Mouse (Mus musculus): ENCODE measurements around the gene Arsk. TPM values are rescaled to one million over a fixed set of nuclear protein-coding genes. Genes with fewer than 3 reads are reported as not detected.

Gene Arsk
- polyA plus RNA-seq, 1 experiment from 2014 or later = 3.0 TPM

DNA sequence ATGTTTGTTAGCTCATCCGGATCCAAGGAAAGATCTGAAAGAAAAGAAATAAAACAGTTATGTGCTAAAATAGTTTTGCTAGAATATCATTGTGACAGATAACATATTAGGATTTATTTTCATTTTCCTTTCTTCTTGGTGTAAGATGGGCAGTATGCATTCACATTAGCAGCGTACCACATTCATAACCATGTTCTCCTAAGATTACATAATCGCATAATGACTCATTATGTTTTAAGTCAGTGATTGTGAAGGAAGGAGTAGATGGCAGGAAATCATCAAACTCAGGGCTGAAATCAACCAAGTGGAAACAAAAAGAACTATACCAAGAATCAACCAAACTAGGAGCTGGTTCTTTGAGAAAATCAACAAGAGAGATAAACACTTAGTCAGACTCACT is 35.9 kb downstream of the Arsk start:
- H3K4me1 ChIP-seq = no peaks in the 10 kb centered on the region
- H3K27ac ChIP-seq (replicated peaks) = no peak overlapping the region
- 89% methylated on average over 3 of the region's 3 CpGs for WGBS
- H3K4me2 ChIP-seq = no peak overlapping the region
- no peaks in the 10 kb centered on the region for H3K9me3 ChIP-seq
- no peak overlapping the region for H3K4me3 ChIP-seq
- ATAC-seq (ENCODE audit: extremely low read depth, insufficient number of reproducible peaks, low FRiP score, low TSS enrichment) = no peak
- H3K27me3 ChIP-seq (replicated peaks) = peaks cover 9% of the 10 kb centered on the region
- peaks cover 27% of the 10 kb centered on the region for H3K36me3 ChIP-seq
- H3K9ac ChIP-seq = no peak overlapping the region

DNA sequence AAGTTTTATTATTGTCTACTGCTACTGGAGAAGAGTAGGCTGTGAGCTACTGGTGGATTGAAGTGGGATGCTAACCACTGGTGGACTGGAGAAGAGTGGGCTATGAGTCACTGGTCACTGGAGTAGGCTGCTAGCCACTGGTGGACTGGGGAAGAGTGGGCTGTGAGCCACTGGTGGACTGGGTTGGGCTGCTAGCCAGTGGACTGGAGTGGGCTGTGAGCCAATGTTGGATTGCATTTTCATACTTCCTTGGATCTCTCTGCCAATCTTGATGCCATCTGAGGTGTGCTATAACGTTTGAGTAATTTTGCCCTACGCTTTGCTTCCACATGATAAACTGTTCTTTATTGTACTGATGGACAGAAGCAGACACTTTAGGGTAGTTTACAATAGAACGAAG is 36.3 kb downstream of the Arsk start:
- H3K4me3 ChIP-seq = no peak overlapping the region
- H3K36me3 ChIP-seq = peaks cover 27% of the 10 kb centered on the region
- no peaks in the 10 kb centered on the region for H3K9me3 ChIP-seq
- no peak for ATAC-seq (ENCODE audit: extremely low read depth, insufficient number of reproducible peaks, low FRiP score, low TSS enrichment)
- WGBS = 84% methylated on average over 3 of the region's 3 CpGs
- no peaks in the 10 kb centered on the region for H3K4me1 ChIP-seq
- H3K27me3 ChIP-seq (replicated peaks) = peaks cover 13% of the 10 kb centered on the region
- no peak overlapping the region for H3K9ac ChIP-seq
- no peak overlapping the region for H3K27ac ChIP-seq (replicated peaks)
- H3K4me2 ChIP-seq = no peak overlapping the region

DNA sequence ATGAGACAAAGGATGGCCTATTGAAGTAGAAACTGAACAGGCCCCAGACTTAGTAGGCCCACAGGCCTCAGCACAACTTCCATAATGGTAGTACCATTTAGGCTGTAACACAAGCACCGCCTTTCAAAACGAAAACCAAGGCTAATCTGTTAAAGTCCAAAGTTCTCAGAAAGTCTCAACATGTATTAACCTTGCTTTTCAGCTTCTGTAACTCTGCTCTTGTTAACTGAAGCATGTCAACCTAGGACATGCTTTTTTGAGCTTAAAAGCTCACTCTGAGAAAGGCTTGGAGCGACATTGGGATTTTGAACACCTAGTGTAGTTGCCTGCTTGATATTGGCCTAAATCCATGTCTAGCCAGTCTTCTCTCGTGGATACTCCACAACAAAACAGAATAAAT is 38.9 kb downstream of the Arsk start:
- H3K9ac ChIP-seq = no peak overlapping the region
- H3K27me3 ChIP-seq (replicated peaks) = peaks cover 39% of the 10 kb centered on the region
- ATAC-seq (ENCODE audit: extremely low read depth, insufficient number of reproducible peaks, low FRiP score, low TSS enrichment) = no peak
- no peak overlapping the region for H3K4me3 ChIP-seq
- H3K4me1 ChIP-seq = peaks cover 18% of the 10 kb centered on the region
- H3K9me3 ChIP-seq = no peaks in the 10 kb centered on the region
- peaks cover 12% of the 10 kb centered on the region for H3K36me3 ChIP-seq
- 90% methylated on average over 4 of the region's 4 CpGs for WGBS
- H3K27ac ChIP-seq (replicated peaks) = no peak overlapping the region
- H3K4me2 ChIP-seq = no peak overlapping the region

DNA sequence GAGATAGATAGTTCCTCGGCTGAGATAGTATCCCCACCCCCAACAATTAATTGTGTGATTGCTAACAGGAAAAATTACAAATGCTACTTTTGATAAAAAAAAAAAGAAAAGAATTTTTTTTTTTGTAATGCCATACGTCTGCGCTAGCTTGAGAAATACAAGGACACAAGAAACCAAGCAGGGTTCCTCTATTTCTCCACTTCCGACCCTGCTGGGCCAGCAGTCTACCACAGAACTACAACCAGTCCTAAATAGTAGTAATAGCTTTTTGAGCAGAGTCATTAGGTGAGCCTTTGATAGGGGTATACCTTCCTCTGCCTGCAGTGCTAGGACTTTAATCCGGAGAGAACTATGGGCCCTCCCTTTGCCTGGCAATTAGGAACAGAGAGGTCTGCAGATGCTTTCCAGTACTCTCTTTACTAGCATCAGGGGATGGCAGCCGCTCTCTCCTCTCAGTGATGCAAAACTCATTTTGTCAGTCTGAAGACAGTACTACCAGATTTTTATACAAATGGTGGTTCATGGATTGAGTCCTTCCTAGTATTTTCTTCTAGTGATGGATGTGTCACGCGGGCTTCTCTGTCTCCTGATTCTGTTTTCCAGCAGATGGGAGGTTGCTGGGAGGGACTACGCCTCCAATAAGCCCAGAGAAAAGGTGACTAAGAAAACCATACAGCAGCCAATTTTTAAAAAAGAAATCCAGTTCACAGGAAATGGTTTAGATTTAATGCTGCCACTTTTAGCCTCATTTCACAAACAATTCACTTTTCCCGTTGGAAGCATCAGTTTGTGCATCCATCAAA is 41.0 kb downstream of the Arsk start:
- H3K27me3 ChIP-seq (replicated peaks) = peaks cover 60% of the 10 kb centered on the region
- H3K4me1 ChIP-seq = peaks cover 18% of the 10 kb centered on the region
- no peak overlapping the region for H3K4me3 ChIP-seq
- H3K9me3 ChIP-seq = no peaks in the 10 kb centered on the region
- no peak overlapping the region for H3K9ac ChIP-seq
- WGBS = 65% methylated on average over 10 of the region's 10 CpGs
- H3K36me3 ChIP-seq = peaks cover 3% of the 10 kb centered on the region; the same call in 1 of the 2 replicates
- H3K27ac ChIP-seq (replicated peaks) = no peak overlapping the region
- ATAC-seq (ENCODE audit: extremely low read depth, insufficient number of reproducible peaks, low FRiP score, low TSS enrichment) = no peak
- H3K4me2 ChIP-seq = no peak overlapping the region; the same call in 1 of the 2 replicates

DNA sequence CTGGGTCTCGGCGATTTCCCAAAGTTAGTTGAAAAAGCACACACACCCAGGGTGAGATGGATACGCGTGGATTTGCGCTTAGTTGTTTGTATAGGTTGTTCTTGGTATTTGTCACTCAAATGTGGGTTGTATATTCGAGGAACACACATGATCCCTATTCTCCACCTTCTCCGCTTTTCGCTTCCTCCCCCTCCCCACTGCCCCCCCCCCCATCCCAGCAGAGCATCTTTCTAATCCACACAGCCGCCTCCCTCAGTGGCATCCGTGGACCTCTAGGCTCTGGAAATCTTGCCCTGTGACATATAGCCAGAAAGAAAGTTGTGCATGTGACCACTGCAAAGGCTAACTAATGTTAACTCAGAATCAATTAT is 41.6 kb downstream of the Arsk start, which contains the start of gene Gpr150:
Gpr150 (minus strand) TSS at position 101 of the 371 bp plus-strand sequence.
- H3K4me1 ChIP-seq = peaks cover 18% of the 10 kb centered on the region
- no peaks in the 10 kb centered on the region for H3K36me3 ChIP-seq
- H3K9ac ChIP-seq = peak within 1 kb of the TSS; percentile 73
- peaks cover 62% of the 10 kb centered on the region for H3K27me3 ChIP-seq (replicated peaks)
- H3K4me2 ChIP-seq = peak within 1 kb of the TSS; percentile 98
- no peak for ATAC-seq (ENCODE audit: extremely low read depth, insufficient number of reproducible peaks, low FRiP score, low TSS enrichment)
- no peaks in the 10 kb centered on the region for H3K9me3 ChIP-seq
- H3K27ac ChIP-seq (replicated peaks) = no peak within 1 kb of the TSS
- 11% methylated on average over 10 of the region's 10 CpGs for WGBS
- H3K4me3 ChIP-seq = peak within 1 kb of the TSS; percentile 64

DNA sequence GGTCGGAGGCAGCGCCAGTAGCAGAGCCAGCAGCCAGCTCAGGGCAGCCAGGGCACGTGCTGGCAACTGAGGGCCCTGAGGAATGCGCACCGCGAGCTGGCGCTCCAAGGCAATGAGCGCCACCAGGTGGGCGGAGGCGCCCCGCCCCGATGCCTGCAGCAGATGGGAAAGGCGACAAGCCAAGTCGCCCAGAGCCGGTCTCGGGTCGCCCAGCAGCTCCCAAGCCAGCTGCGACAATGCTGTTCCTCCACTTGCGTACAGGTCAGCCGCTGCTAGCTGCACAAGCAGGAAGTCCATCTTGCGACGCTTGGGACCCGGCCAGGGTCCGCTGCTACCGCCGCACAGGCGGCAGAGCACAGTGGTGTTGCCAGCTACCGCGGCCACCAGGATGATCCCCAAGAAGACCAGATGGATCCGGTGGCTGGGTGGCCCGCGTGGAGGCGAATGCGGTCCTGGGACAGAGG is 42.2 kb downstream of the Arsk start:
- Histone ChIP-seq H3K36me3 (no peaks in the 10 kb centered on the region), H3K9ac (peak overlapping the region; percentile 73), H3K4me1 (peaks cover 18% of the 10 kb centered on the region), H3K4me2 (peak overlapping the region; percentile 98), H3K27ac (replicated peaks) (no peak overlapping the region), H3K9me3 (no peaks in the 10 kb centered on the region), H3K4me3 (peak overlapping the region; percentile 64), H3K27me3 (replicated peaks) (peaks cover 63% of the 10 kb centered on the region)
- under 1% methylated on average over 34 of the region's 34 CpGs for WGBS
- ATAC-seq (ENCODE audit: extremely low read depth, insufficient number of reproducible peaks, low FRiP score, low TSS enrichment) = peak; percentile 51; the same call in 1 of the 2 replicates

DNA sequence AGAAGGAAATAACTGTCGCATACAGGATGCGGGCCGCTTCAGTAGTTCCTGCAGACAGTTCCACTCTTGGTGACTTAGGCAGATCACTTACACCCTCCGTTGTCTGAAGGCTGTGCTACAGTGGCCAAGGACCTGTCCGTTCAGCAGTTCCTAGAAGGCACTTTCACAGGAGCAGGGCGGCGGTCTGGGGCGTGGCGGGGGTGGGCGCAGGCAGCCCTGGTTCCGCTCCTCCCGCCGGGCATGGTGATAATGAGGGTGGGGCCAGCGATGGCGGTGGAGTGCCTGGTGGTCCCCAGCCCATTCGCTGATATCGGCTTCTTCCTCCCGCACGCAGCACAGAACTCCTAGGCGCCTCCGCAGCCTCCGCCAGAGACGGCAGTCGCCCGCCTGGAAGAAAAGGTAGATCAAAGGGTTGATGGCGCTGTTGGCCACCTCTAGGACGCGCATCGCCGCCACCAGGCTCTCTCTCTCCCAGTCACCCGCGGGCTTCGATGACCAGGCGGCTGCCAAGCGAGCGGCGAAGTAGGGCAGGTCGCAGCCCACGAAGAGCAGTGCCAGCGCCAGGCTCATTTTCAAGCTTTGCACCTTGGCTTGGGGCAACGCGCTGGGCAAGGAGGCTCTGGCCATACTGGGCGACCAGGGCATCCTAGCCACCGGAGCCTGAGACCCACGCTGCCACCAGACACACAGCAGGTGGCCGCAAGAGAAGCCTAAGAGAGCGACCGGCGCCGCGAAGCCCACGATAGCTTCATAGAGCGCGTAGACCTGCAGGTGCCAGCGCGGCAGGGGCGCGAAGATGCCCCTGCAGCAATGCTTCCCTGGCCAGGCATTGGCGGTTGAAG is 42.8 kb downstream of the Arsk start:
- Histone ChIP-seq H3K4me1 (peaks cover 18% of the 10 kb centered on the region), H3K36me3 (no peaks in the 10 kb centered on the region), H3K4me2 (peak overlapping the region; percentile 98), H3K4me3 (peak overlapping the region; percentile 64), H3K27ac (replicated peaks) (no peak overlapping the region), H3K9me3 (no peaks in the 10 kb centered on the region), H3K9ac (peak overlapping the region; percentile 73), H3K27me3 (replicated peaks) (peaks cover 63% of the 10 kb centered on the region)
- no peak; the same call in 1 of the 2 replicates for ATAC-seq (ENCODE audit: extremely low read depth, insufficient number of reproducible peaks, low FRiP score, low TSS enrichment)
- 2% methylated on average over 59 of the region's 59 CpGs for WGBS

DNA sequence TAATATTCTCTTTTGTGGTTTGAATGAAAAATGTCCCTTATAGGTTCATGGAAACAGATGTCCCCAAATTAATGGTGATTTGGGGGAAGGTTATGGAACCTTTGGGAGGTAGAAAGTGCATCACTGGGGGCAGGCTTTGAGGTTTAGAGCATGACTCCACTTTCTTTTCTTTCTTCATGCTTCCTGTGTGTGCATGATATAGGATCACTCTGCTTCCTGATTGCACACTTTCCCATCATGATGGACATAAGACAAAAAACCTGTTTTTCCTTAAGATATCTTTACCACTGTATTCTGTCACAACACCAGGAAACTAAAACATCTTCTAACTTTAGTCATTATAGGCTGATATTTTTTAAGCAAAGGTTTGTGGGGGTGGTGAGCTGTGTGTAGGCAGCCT is 53.5 kb downstream of the Arsk start:
- no peaks in the 10 kb centered on the region for H3K4me1 ChIP-seq
- no peaks in the 10 kb centered on the region for H3K27me3 ChIP-seq (replicated peaks)
- no peak for ATAC-seq (ENCODE audit: extremely low read depth, insufficient number of reproducible peaks, low FRiP score, low TSS enrichment)
- no peak overlapping the region for H3K9ac ChIP-seq
- H3K36me3 ChIP-seq = no peaks in the 10 kb centered on the region
- H3K9me3 ChIP-seq = no peaks in the 10 kb centered on the region
- no peak overlapping the region for H3K4me2 ChIP-seq
- no peak overlapping the region for H3K4me3 ChIP-seq
- H3K27ac ChIP-seq (replicated peaks) = no peak overlapping the region

DNA sequence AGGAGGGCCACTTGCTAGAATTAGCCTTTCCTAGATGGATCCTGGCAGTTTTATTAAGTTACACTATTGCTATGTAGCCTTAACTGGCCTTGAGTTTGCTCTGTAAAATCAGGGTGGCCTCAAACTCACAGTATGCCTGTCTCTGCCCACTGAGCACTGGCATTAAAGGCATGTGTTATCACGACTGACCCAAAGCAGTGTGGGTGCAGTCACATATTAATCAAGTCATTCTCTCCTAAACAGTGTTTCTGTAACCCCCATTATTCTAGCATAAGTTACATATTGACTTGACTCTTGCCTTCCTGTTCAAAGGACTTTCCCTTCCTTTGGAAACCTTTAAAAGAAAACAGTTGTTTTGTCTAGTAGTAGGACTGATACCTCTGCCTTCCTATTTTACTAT is 56.0 kb downstream of the Arsk start:
- Histone ChIP-seq H3K4me1 (no peaks in the 10 kb centered on the region), H3K4me3 (no peak overlapping the region), H3K27ac (replicated peaks) (no peak overlapping the region), H3K36me3 (no peaks in the 10 kb centered on the region), H3K27me3 (replicated peaks) (no peaks in the 10 kb centered on the region), H3K9me3 (no peaks in the 10 kb centered on the region), H3K9ac (no peak overlapping the region), H3K4me2 (no peak overlapping the region)
- no peak for ATAC-seq (ENCODE audit: extremely low read depth, insufficient number of reproducible peaks, low FRiP score, low TSS enrichment)
- 51% methylated on average over 1 of the region's 1 CpGs for WGBS

DNA sequence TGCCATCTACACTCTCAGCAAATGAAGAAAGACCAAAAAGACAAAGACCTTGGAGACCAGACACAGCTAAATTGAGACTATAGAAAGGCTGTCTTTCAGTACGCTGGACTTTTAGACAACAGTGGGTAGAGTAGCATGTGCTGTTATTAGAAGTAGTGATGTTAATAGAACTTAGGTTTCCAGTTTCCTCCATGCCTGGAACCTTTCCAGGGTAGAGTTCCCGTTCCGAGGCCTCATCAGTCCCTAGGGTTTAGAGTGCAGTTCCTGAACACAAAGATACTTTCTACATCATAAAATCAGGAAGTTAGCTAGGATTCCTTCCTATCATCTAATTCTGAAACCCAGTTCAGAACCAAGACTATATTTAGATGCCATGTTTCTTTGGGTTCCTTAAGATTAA is 73.9 kb downstream of the Arsk start:
- Histone ChIP-seq H3K9me3 (no peaks in the 10 kb centered on the region), H3K36me3 (no peaks in the 10 kb centered on the region), H3K4me1 (no peaks in the 10 kb centered on the region), H3K4me3 (no peak overlapping the region), H3K4me2 (no peak overlapping the region), H3K27me3 (replicated peaks) (peaks cover 7% of the 10 kb centered on the region; the same call in 1 of the 2 replicates), H3K27ac (replicated peaks) (no peak overlapping the region), H3K9ac (no peak overlapping the region)
- ATAC-seq (ENCODE audit: extremely low read depth, insufficient number of reproducible peaks, low FRiP score, low TSS enrichment) = no peak
- 54% methylated on average over 3 of the region's 3 CpGs for WGBS

DNA sequence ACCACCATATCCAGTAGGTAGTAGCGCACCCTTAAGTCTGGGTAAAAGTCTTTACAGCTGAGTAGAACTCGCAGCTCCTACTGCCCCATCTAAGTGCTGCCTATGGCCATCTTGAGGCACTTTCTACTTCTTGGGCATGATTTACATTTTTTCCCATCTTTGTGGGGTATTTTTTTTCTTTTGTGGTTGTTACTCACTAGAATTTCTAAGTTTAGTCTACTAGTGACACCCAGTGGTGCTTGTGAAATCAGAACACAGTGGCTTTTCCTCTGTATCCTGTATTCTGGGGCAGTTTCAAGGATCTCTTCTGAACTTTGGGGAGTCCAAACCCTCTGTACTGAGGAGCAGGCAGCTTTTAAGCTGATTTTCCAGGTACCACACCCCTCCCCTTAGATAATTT is 76.7 kb downstream of the Arsk start:
- 95% methylated on average over 2 of the region's 2 CpGs for WGBS
- Histone ChIP-seq H3K4me2 (no peak overlapping the region), H3K27ac (replicated peaks) (no peak overlapping the region), H3K4me3 (no peak overlapping the region), H3K9me3 (no peaks in the 10 kb centered on the region), H3K27me3 (replicated peaks) (peaks cover 7% of the 10 kb centered on the region; the same call in 1 of the 2 replicates), H3K9ac (no peak overlapping the region), H3K4me1 (peaks cover 10% of the 10 kb centered on the region), H3K36me3 (no peaks in the 10 kb centered on the region)
- ATAC-seq (ENCODE audit: extremely low read depth, insufficient number of reproducible peaks, low FRiP score, low TSS enrichment) = no peak
